Mouse (Mus musculus) right cerebral cortex, postnatal 14 days (tissue): ENCODE results near the gene Surf4.
"Not testable (repeated sequence)": the region's sequence is repeated elsewhere in the genome, so short reads cannot be mapped to it uniquely, and the experiment has no call there.

Source experiments
- DNase-seq: peaks from one replicate; pipeline ENCODE4 v3.0.0; 2022

The Surf4 gene

GRCm38 (mm10) chr2:26901834-26902400 lies 31.8 kb downstream of the Surf4 start:
- DNase-seq: no peak

- DNase-seq: no peak
Measured at GRCm38 (mm10) chr2:26900731-26901130, 33.0 kb downstream of the Surf4 start.

- DNase-seq: no peak
Measured at GRCm38 (mm10) chr2:26895898-26896297, 37.8 kb downstream of the Surf4 start.

- DNase-seq: not testable (repeated sequence)
Measured at GRCm38 (mm10) chr2:26886170-26886569, 47.6 kb downstream of the Surf4 start.

GRCm38 (mm10) chr2:26885541-26885940 lies 48.2 kb downstream of the Surf4 start:
- DNase-seq: not testable (repeated sequence)

GRCm38 (mm10) chr2:26878571-26878970 lies 55.2 kb downstream of the Surf4 start:
- DNase-seq: no peak

GRCm38 (mm10) chr2:26870666-26871065 lies 63.1 kb downstream of the Surf4 start:
- DNase-seq: no peak
